Mouse (Mus musculus) heart, embryonic 12.5 days (tissue): ENCODE measurements around the gene Ppp1r14c. TPM values are rescaled to one million over a fixed set of nuclear protein-coding genes. Genes with fewer than 3 reads are reported as not detected.
A peak's percentile ranks its signal among the peaks of the same experiment; 100 is the strongest.

Experiments
- ATAC-seq: fragments of 200-750 bp; cut with Nextera tagmentation; 2 replicates; pipeline ENCODE4 v1.8.0; 2017; ENCODE audit warnings: moderate TSS enrichment, moderate library complexity; ENCODE audit not compliant: insufficient number of reproducible peaks, low FRiP score
- H3K27ac ChIP-seq: fragments of 300-500 bp; sonication (generic); 2 replicates; pipeline ENCODE4 v1.5.1; 2016; ENCODE audit warnings: mild to moderate bottlenecking, moderate library complexity; ENCODE audit not compliant: poor library complexity, severe bottlenecking
- H3K27me3 ChIP-seq: fragments of 300-500 bp; sonication (generic); replicated peaks from 2 replicates; pipeline ENCODE4 v1.6.1; 2016; ENCODE audit warnings: mild to moderate bottlenecking, moderate library complexity
- H3K36me3 ChIP-seq: fragments of 300-500 bp; sonication (generic); 2 replicates; pipeline ENCODE4 v1.6.1; 2016; ENCODE audit warnings: mild to moderate bottlenecking, moderate library complexity
- H3K4me1 ChIP-seq: fragments of 300-500 bp; sonication (generic); replicated peaks from 2 replicates; pipeline ENCODE4 v1.6.1; 2016; ENCODE audit warnings: mild to moderate bottlenecking
- H3K4me2 ChIP-seq: fragments of 300-500 bp; sonication (generic); 2 replicates; pipeline ENCODE4 v1.6.1; 2016; ENCODE audit warnings: mild to moderate bottlenecking, moderate library complexity
- H3K4me3 ChIP-seq: fragments of 300-500 bp; sonication (generic); 2 replicates; pipeline ENCODE4 v1.5.1; 2016; ENCODE audit warnings: mild to moderate bottlenecking
- H3K9ac ChIP-seq: fragments of 300-500 bp; sonication (generic); 2 replicates; pipeline ENCODE4 v1.6.1; 2016; ENCODE audit warnings: mild to moderate bottlenecking, moderate library complexity
- H3K9me3 ChIP-seq: fragments of 300-500 bp; sonication (generic); replicated peaks from 2 replicates; pipeline ENCODE4 v1.6.1; 2016; ENCODE audit warnings: mild to moderate bottlenecking, moderate library complexity
- WGBS: fragments of 180-500 bp; shearing (Covaris S2); methylation state at CpG from one replicate; pipeline ENCODE4 v1.1.7; 2016; 5-methylcytosine and 5-hydroxymethylcytosine counted together
- polyA plus RNA-seq: library from polyadenylated mRNA; unstranded; fragments of >200 nt; fragmentation: Nextera tagmentation; extraction: Ambion mirVana; gene quantifications from 2 replicates; pipeline ENCODE4 v1.2.1, GENCODE M21; 2016

Ppp1r14c gene
- polyA plus RNA-seq, 1 experiment from 2014 or later = 222 TPM

GRCm38 (mm10) chr10:3367440-3367839, 1.6 kb downstream of the Ppp1r14c start:
- Histone ChIP-seq H3K36me3 (peaks cover 15% of the 10 kb centered on the region; the same call in 1 of the 2 replicates), H3K27ac (peak overlapping the region; percentile 84), H3K27me3 (no peaks in the 10 kb centered on the region), H3K9ac (peak overlapping the region; percentile 88), H3K4me3 (peak overlapping the region; percentile 86), H3K4me2 (peak overlapping the region; percentile 74), H3K4me1 (peaks cover 14% of the 10 kb centered on the region), H3K9me3 (no peaks in the 10 kb centered on the region)
- WGBS = 13% methylated on average over 11 of the region's 11 CpGs
- ATAC-seq = no peak

GRCm38 (mm10) chr10:3383176-3383575, 17.3 kb downstream of the Ppp1r14c start:
- Histone ChIP-seq H3K9me3 (no peaks in the 10 kb centered on the region), H3K9ac (no peak overlapping the region), H3K4me3 (no peak overlapping the region), H3K4me2 (no peak overlapping the region), H3K36me3 (peaks cover 25% of the 10 kb centered on the region), H3K27ac (no peak overlapping the region), H3K4me1 (peaks cover 11% of the 10 kb centered on the region), H3K27me3 (no peaks in the 10 kb centered on the region)
- WGBS = 70% methylated on average over 3 of the region's 3 CpGs
- ATAC-seq = no peak

- 79% methylated on average over 4 of the region's 4 CpGs for WGBS
- Histone ChIP-seq H3K4me2 (no peak overlapping the region), H3K4me3 (no peak overlapping the region), H3K27ac (no peak overlapping the region), H3K36me3 (no peaks in the 10 kb centered on the region), H3K4me1 (peaks cover 72% of the 10 kb centered on the region), H3K9me3 (no peaks in the 10 kb centered on the region), H3K9ac (no peak overlapping the region), H3K27me3 (no peaks in the 10 kb centered on the region)
- ATAC-seq = no peak
Measured at GRCm38 (mm10) chr10:3392251-3392650, 26.4 kb downstream of the Ppp1r14c start.

GRCm38 (mm10) chr10:3393548-3393947, 27.7 kb downstream of the Ppp1r14c start:
- Histone ChIP-seq H3K4me2 (no peak overlapping the region), H3K36me3 (no peaks in the 10 kb centered on the region), H3K9me3 (no peaks in the 10 kb centered on the region), H3K4me3 (no peak overlapping the region), H3K4me1 (peaks cover 75% of the 10 kb centered on the region), H3K27me3 (no peaks in the 10 kb centered on the region), H3K27ac (peak overlapping the region; percentile 78; the same call in 1 of the 2 replicates), H3K9ac (no peak overlapping the region)
- ATAC-seq = no peak
- WGBS = 84% methylated on average over 4 of the region's 4 CpGs

GRCm38 (mm10) chr10:3394193-3394592, 28.3 kb downstream of the Ppp1r14c start:
- no peak overlapping the region for H3K9ac ChIP-seq
- H3K36me3 ChIP-seq = no peaks in the 10 kb centered on the region
- peaks cover 76% of the 10 kb centered on the region for H3K4me1 ChIP-seq
- no peak overlapping the region for H3K4me2 ChIP-seq
- H3K4me3 ChIP-seq = no peak overlapping the region
- H3K27me3 ChIP-seq = no peaks in the 10 kb centered on the region
- H3K9me3 ChIP-seq = no peaks in the 10 kb centered on the region
- no peak for ATAC-seq
- peak overlapping the region; percentile 78 for H3K27ac ChIP-seq
- 39% methylated on average over 5 of the region's 5 CpGs for WGBS

GRCm38 (mm10) chr10:3394671-3395288, 28.9 kb downstream of the Ppp1r14c start:
- Histone ChIP-seq H3K4me3 (no peak overlapping the region), H3K27me3 (no peaks in the 10 kb centered on the region), H3K9me3 (no peaks in the 10 kb centered on the region), H3K36me3 (no peaks in the 10 kb centered on the region), H3K4me1 (peaks cover 75% of the 10 kb centered on the region), H3K9ac (no peak overlapping the region), H3K4me2 (peak overlapping the region; percentile 44; the same call in 1 of the 2 replicates), H3K27ac (peak overlapping the region; percentile 78)
- 26% methylated on average over 4 of the region's 4 CpGs for WGBS
- peak; percentile 16; the same call in 1 of the 2 replicates for ATAC-seq

GRCm38 (mm10) chr10:3395341-3395931, 29.6 kb downstream of the Ppp1r14c start:
- peaks cover 68% of the 10 kb centered on the region for H3K4me1 ChIP-seq
- H3K9me3 ChIP-seq = no peaks in the 10 kb centered on the region
- ATAC-seq = peak; percentile 58
- peak overlapping the region; percentile 44 for H3K4me2 ChIP-seq
- H3K9ac ChIP-seq = no peak overlapping the region
- H3K27ac ChIP-seq = peak overlapping the region; percentile 78
- no peaks in the 10 kb centered on the region for H3K36me3 ChIP-seq
- 18% methylated on average over 12 of the region's 12 CpGs for WGBS
- no peaks in the 10 kb centered on the region for H3K27me3 ChIP-seq
- no peak overlapping the region for H3K4me3 ChIP-seq

- Histone ChIP-seq H3K9ac (no peak overlapping the region), H3K36me3 (no peaks in the 10 kb centered on the region), H3K27ac (peak overlapping the region; percentile 78), H3K4me3 (no peak overlapping the region), H3K4me1 (peaks cover 69% of the 10 kb centered on the region), H3K27me3 (no peaks in the 10 kb centered on the region), H3K4me2 (peak overlapping the region; percentile 44; the same call in 1 of the 2 replicates), H3K9me3 (no peaks in the 10 kb centered on the region)
- no peak for ATAC-seq
- WGBS = 56% methylated on average over 10 of the region's 10 CpGs
Measured at GRCm38 (mm10) chr10:3396008-3396795, 30.3 kb downstream of the Ppp1r14c start.

GRCm38 (mm10) chr10:3397406-3397805, 31.5 kb downstream of the Ppp1r14c start:
- no peaks in the 10 kb centered on the region for H3K36me3 ChIP-seq
- no peaks in the 10 kb centered on the region for H3K27me3 ChIP-seq
- no peaks in the 10 kb centered on the region for H3K9me3 ChIP-seq
- WGBS = 68% methylated on average over 3 of the region's 3 CpGs
- peaks cover 68% of the 10 kb centered on the region for H3K4me1 ChIP-seq
- no peak for ATAC-seq
- no peak overlapping the region for H3K4me3 ChIP-seq
- 0 out of 2 replicates have a peak overlapping the region, but pooled peaks have one; percentile 78 for H3K27ac ChIP-seq
- no peak overlapping the region for H3K9ac ChIP-seq
- no peak overlapping the region for H3K4me2 ChIP-seq

- ATAC-seq = no peak
- Histone ChIP-seq H3K4me3 (no peak overlapping the region), H3K36me3 (no peaks in the 10 kb centered on the region), H3K4me1 (peaks cover 68% of the 10 kb centered on the region), H3K4me2 (no peak overlapping the region), H3K27ac (peak overlapping the region; percentile 29; the same call in 1 of the 2 replicates), H3K9ac (no peak overlapping the region), H3K27me3 (no peaks in the 10 kb centered on the region), H3K9me3 (no peaks in the 10 kb centered on the region)
- WGBS = 90% methylated on average over 5 of the region's 5 CpGs
Measured at GRCm38 (mm10) chr10:3398051-3398450, 32.2 kb downstream of the Ppp1r14c start.

GRCm38 (mm10) chr10:3402284-3402683, 36.4 kb downstream of the Ppp1r14c start:
- H3K4me3 ChIP-seq = no peak overlapping the region
- 0 out of 2 replicates have a peak, but pooled peaks cover 13% of the 10 kb centered on the region for H3K36me3 ChIP-seq
- no peaks in the 10 kb centered on the region for H3K27me3 ChIP-seq
- ATAC-seq = no peak
- 65% methylated on average over 5 of the region's 5 CpGs for WGBS
- H3K9ac ChIP-seq = no peak overlapping the region
- no peak overlapping the region for H3K4me2 ChIP-seq
- H3K9me3 ChIP-seq = no peaks in the 10 kb centered on the region
- H3K4me1 ChIP-seq = peaks cover 54% of the 10 kb centered on the region
- no peak overlapping the region for H3K27ac ChIP-seq
